Mouse (Mus musculus): ENCODE data around the gene Sec11a. TPM values are rescaled to one million over a fixed set of nuclear protein-coding genes. Genes with fewer than 3 reads are reported as not detected.
"Not testable (repeated sequence)": the region's sequence is repeated elsewhere in the genome, so short reads cannot be mapped to it uniquely, and the experiment has no call there.

The Sec11a gene
- polyA plus RNA-seq, 1 experiment from 2014 or later = 206 TPM

DNA sequence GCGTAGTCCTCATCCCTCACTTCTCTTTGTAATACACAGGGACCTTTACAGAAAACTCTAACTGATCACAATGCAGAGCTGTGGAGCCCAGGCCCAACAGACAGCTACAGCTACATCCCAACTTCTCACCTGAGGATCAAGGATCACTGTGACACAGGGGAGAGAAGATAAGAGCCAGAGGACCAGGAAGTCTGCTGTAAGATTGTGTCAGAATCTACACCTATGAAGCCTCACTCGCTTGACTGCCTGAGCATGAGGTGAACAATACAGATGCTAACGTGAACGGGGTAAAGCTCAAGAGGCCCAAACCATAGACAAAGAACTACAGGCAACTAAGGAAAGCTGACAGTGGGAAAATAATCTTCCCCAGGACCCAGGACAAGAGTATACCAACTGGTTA, 7.8 kb downstream of the Sec11a start:
- DNase-seq (ENCODE audit: low spot score) = no peak
- no peak overlapping the region for H3K27ac ChIP-seq
- no peak overlapping the region for H3K4me3 ChIP-seq
- H3K27me3 ChIP-seq (ENCODE audit: insufficient read depth, poor library complexity, severe bottlenecking) = no peaks in the 10 kb centered on the region
- peaks cover 8% of the 10 kb centered on the region; the same call in 1 of the 2 replicates for H3K4me1 ChIP-seq
- 93% methylated on average over 4 of the region's 4 CpGs for WGBS
- peaks cover 27% of the 10 kb centered on the region for H3K36me3 ChIP-seq
- no peaks in the 10 kb centered on the region for H3K9me3 ChIP-seq

DNA sequence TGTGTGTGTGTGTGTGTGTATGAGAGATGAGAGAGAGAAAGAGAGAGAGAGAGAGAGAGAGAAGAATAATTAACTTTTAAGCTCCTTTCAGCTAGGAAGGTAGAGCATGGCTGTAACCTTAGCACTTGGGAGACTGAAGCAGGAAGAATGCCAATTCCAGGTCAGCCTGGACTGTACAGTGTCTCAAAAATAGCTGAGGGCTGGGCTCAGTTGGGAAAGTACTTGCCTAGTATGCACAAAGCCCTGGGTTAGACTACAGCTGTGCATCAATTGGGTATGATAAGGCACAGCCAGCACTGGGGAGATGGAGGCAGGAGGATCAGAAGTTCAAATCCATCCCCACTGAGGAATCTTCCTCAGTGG, 10.3 kb downstream of the Sec11a start:
- not testable (repeated sequence) for H3K9me3 ChIP-seq; H3K27ac ChIP-seq; H3K27me3 ChIP-seq (ENCODE audit: insufficient read depth, poor library complexity, severe bottlenecking); H3K4me3 ChIP-seq; DNase-seq (ENCODE audit: low spot score); H3K4me1 ChIP-seq
- peaks cover 38% of the 10 kb centered on the region for H3K36me3 ChIP-seq

DNA sequence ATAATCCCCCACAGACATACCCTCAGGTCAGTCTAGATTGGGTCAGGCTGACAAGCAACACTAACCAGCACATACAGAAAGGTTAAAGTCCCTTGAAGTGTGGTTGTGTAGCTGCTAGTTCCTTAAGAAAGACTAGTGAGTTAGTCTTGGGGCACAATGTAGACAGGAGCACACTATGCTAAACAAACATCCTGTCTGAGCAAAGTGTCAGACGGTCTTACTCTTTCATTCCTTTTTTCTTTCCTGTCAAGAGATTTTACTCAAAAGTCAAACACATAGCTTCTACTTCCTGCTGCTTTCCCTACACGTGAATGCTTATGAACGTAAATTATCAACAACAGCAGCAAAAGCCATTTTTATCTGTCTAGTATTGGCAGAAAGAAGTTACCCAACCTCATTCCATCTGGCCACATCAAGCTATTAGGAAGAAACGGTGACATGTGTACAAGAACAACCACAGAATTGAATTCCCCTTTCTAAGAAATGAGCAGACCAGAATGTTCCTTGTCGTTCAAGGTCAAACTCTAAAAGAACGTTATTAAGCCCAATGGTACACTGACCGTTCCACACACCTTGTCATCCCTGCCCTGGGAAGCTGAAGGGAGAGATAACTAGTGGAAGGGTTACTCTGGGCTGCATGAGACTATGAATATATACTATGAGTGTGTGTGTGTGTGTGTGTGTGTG, 10.8 kb downstream of the Sec11a start:
- WGBS = 62% methylated on average over 7 of the region's 7 CpGs
- not testable (repeated sequence) for H3K4me3 ChIP-seq; H3K27ac ChIP-seq; H3K9me3 ChIP-seq; DNase-seq (ENCODE audit: low spot score); H3K4me1 ChIP-seq; H3K27me3 ChIP-seq (ENCODE audit: insufficient read depth, poor library complexity, severe bottlenecking)
- H3K36me3 ChIP-seq = peaks cover 41% of the 10 kb centered on the region

- Histone ChIP-seq H3K9me3 (no peaks in the 10 kb centered on the region), H3K36me3 (peaks cover 46% of the 10 kb centered on the region), H3K4me1 (peaks cover 4% of the 10 kb centered on the region; the same call in 1 of the 2 replicates), H3K4me3 (no peak overlapping the region), H3K27ac (no peak overlapping the region), H3K27me3 (ENCODE audit: insufficient read depth, poor library complexity, severe bottlenecking) (no peaks in the 10 kb centered on the region)
- no peak for DNase-seq (ENCODE audit: low spot score)
- 100% methylated on average over 1 of the region's 1 CpGs for WGBS
Measured at GRCm38 (mm10) chr7:80935834-80936233, 11.7 kb downstream of the Sec11a start.

- no peak for DNase-seq (ENCODE audit: low spot score)
- peaks cover 43% of the 10 kb centered on the region for H3K36me3 ChIP-seq
- no peaks in the 10 kb centered on the region for H3K9me3 ChIP-seq
- no peak overlapping the region for H3K27ac ChIP-seq
- H3K4me3 ChIP-seq = no peak overlapping the region
- 86% methylated on average over 1 of the region's 1 CpGs for WGBS
- no peaks in the 10 kb centered on the region for H3K27me3 ChIP-seq (ENCODE audit: insufficient read depth, poor library complexity, severe bottlenecking)
- peaks cover 2% of the 10 kb centered on the region; the same call in 1 of the 2 replicates for H3K4me1 ChIP-seq
Measured at GRCm38 (mm10) chr7:80932777-80933176, 14.8 kb downstream of the Sec11a start.

- H3K27me3 ChIP-seq (ENCODE audit: insufficient read depth, poor library complexity, severe bottlenecking) = no peaks in the 10 kb centered on the region
- no peaks in the 10 kb centered on the region for H3K9me3 ChIP-seq
- DNase-seq (ENCODE audit: low spot score) = no peak
- no peaks in the 10 kb centered on the region for H3K4me1 ChIP-seq
- 88% methylated on average over 8 of the region's 8 CpGs for WGBS
- H3K27ac ChIP-seq = no peak overlapping the region
- H3K36me3 ChIP-seq = peaks cover 54% of the 10 kb centered on the region
- H3K4me3 ChIP-seq = no peak overlapping the region
Measured at GRCm38 (mm10) chr7:80931618-80932207, 15.9 kb downstream of the Sec11a start.

- Histone ChIP-seq H3K36me3 (peaks cover 70% of the 10 kb centered on the region), H3K4me1 (no peaks in the 10 kb centered on the region), H3K27ac (no peak overlapping the region), H3K27me3 (ENCODE audit: insufficient read depth, poor library complexity, severe bottlenecking) (no peaks in the 10 kb centered on the region), H3K4me3 (no peak overlapping the region), H3K9me3 (no peaks in the 10 kb centered on the region)
- whole genome bisulfite sequencing = 66% methylated on average over 2 of the region's 2 CpGs
- DNase-seq (ENCODE audit: low spot score) = no peak
Measured at GRCm38 (mm10) chr7:80923165-80923564, 24.4 kb downstream of the Sec11a start.

DNA sequence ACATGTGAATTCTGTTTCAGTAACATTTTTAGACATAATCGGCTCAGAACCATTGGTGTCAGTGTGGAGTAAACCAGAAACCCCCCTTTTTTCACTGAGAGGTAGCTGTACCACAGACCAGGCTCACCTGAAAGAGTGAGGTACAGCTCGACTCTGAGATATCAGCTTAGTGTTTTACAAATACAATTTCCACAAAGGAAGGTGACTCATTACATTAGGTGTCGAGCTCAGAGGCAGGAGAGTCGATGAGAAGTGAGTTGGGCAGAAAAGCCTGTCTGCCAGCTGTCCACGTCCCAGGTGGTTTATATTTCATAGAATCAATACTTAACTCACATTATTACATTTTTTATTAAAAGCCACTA, 28.0 kb downstream of the Sec11a start:
- Histone ChIP-seq H3K27me3 (ENCODE audit: insufficient read depth, poor library complexity, severe bottlenecking) (no peaks in the 10 kb centered on the region), H3K36me3 (peaks cover 70% of the 10 kb centered on the region), H3K27ac (no peak overlapping the region), H3K4me1 (no peaks in the 10 kb centered on the region), H3K9me3 (no peaks in the 10 kb centered on the region), H3K4me3 (no peak overlapping the region)
- WGBS = 82% methylated on average over 5 of the region's 5 CpGs
- DNase-seq (ENCODE audit: low spot score) = no peak

DNA sequence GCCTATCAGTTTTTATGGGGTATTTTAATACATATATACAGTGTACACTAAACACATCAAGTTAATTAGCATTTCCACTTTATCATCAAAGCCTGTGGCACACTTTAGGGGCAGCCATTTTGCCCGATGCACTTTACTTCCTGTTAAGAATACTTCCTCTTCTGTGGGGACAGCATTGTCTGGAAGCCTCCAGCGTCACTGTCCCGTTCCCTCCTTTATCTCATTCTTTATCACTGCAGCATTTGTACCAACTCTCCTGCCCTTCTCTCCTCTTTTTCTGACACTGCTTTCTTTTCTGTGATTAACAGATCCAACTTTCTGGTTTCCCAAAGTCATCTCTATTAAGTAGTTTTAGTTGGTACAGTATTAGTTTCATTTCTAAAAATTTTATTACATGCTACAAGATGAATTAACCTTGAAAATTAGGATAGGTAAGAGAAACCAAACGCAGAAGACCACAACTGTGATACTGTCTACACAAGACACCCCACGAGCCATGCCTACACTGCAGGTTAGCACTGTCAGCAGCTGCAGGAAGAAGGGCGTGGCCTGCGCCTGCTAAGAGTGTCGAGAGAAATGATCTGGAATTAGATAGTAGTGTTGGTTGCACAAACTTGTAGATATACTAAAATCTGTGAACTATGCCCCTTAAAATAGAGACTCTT, 28.5 kb downstream of the Sec11a start:
- no peaks in the 10 kb centered on the region for H3K4me1 ChIP-seq
- H3K36me3 ChIP-seq = peaks cover 70% of the 10 kb centered on the region
- no peaks in the 10 kb centered on the region for H3K27me3 ChIP-seq (ENCODE audit: insufficient read depth, poor library complexity, severe bottlenecking)
- no peak overlapping the region for H3K4me3 ChIP-seq
- no peaks in the 10 kb centered on the region for H3K9me3 ChIP-seq
- H3K27ac ChIP-seq = no peak overlapping the region
- DNase-seq (ENCODE audit: low spot score) = no peak
- WGBS = 66% methylated on average over 8 of the region's 8 CpGs

GRCm38 (mm10) chr7:80917916-80918465, 29.6 kb downstream of the Sec11a start:
- DNase-seq (ENCODE audit: low spot score) = no peak
- H3K36me3 ChIP-seq = peaks cover 75% of the 10 kb centered on the region
- no peaks in the 10 kb centered on the region for H3K9me3 ChIP-seq
- WGBS = 76% methylated on average over 4 of the region's 4 CpGs
- H3K27me3 ChIP-seq (ENCODE audit: insufficient read depth, poor library complexity, severe bottlenecking) = no peaks in the 10 kb centered on the region
- no peaks in the 10 kb centered on the region for H3K4me1 ChIP-seq
- H3K4me3 ChIP-seq = no peak overlapping the region
- H3K27ac ChIP-seq = no peak overlapping the region

GRCm38 (mm10) chr7:80912496-80912895, 35.1 kb downstream of the Sec11a start:
- Histone ChIP-seq H3K27me3 (ENCODE audit: insufficient read depth, poor library complexity, severe bottlenecking) (no peaks in the 10 kb centered on the region), H3K36me3 (peaks cover 89% of the 10 kb centered on the region), H3K9me3 (no peaks in the 10 kb centered on the region), H3K4me1 (no peaks in the 10 kb centered on the region), H3K27ac (no peak overlapping the region), H3K4me3 (no peak overlapping the region)
- WGBS = 87% methylated on average over 8 of the region's 8 CpGs
- no peak for DNase-seq (ENCODE audit: low spot score)

- peaks cover 80% of the 10 kb centered on the region for H3K36me3 ChIP-seq
- WGBS = 77% methylated on average over 7 of the region's 7 CpGs
- no peak for DNase-seq (ENCODE audit: low spot score)
Measured at GRCm38 (mm10) chr7:80911053-80911452, 36.5 kb downstream of the Sec11a start.

GRCm38 (mm10) chr7:80904921-80905515, 42.6 kb downstream of the Sec11a start, which contains the start of gene Nmb:
TSS of gene Nmb (minus strand) at chr7:80905076.
- 3% methylated on average over 19 of the region's 19 CpGs for WGBS
- H3K36me3 ChIP-seq = peaks cover 36% of the 10 kb centered on the region

More at GRCm38 (mm10) chr7:80911053-80911452, 36.5 kb downstream of the Sec11a start:
- Histone ChIP-seq H3K27me3 (ENCODE audit: insufficient read depth, poor library complexity, severe bottlenecking) (no peaks in the 10 kb centered on the region), H3K9me3 (no peaks in the 10 kb centered on the region), H3K27ac (no peak overlapping the region), H3K4me1 (0 out of 2 replicates have a peak, but pooled peaks cover 3% of the 10 kb centered on the region), H3K4me3 (no peak overlapping the region)

More at GRCm38 (mm10) chr7:80904921-80905515, 42.6 kb downstream of the Sec11a start, which contains the start of gene Nmb:
- DNase-seq (ENCODE audit: low spot score) = peak; percentile 84
- Histone ChIP-seq H3K27ac (peak within 1 kb of the TSS; percentile 66), H3K4me3 (peak within 1 kb of the TSS; percentile 59), H3K4me1 (peaks cover 30% of the 10 kb centered on the region), H3K27me3 (ENCODE audit: insufficient read depth, poor library complexity, severe bottlenecking) (peaks cover 5% of the 10 kb centered on the region; the same call in 1 of the 2 replicates), H3K9me3 (no peaks in the 10 kb centered on the region)
